Mouse (Mus musculus): Measurements from ENCODE around the gene Caprin1. TPM values are rescaled to one million over a fixed set of nuclear protein-coding genes. Genes with fewer than 3 reads are reported as not detected.
A peak's percentile ranks its signal among the peaks of the same experiment; 100 is the strongest.

The Caprin1 gene
- polyA plus RNA-seq, 1 experiment from 2014 or later, result 263 TPM

GRCm38 (mm10) chr2:103762492-103762891 lies 35.0 kb downstream of the Caprin1 start:
- H3K9me3 ChIP-seq (ENCODE audit: control insufficient read depth, low read length), result no peaks in the 10 kb centered on the region
- H3K4me2 ChIP-seq (ENCODE audit: low read length), result no peak overlapping the region; the same call in 1 of the 2 replicates
- no peak overlapping the region for H3K4me3 ChIP-seq (ENCODE audit: low read length)
- H3K9ac ChIP-seq (ENCODE audit: low read depth, low read length), result no peak overlapping the region
- H3K27me3 ChIP-seq (replicated peaks; ENCODE audit: control insufficient read depth, insufficient read depth, low read length), result no peaks in the 10 kb centered on the region
- H3K36me3 ChIP-seq (ENCODE audit: control insufficient read depth, insufficient read depth, low read length), result peaks cover 21% of the 10 kb centered on the region
- peaks cover 14% of the 10 kb centered on the region for H3K4me1 ChIP-seq (ENCODE audit: control insufficient read depth, insufficient read depth, low read depth, low read length)
- 68% methylated on average over 1 of the region's 1 CpGs for WGBS
- H3K27ac ChIP-seq (ENCODE audit: low read depth, low read length), result no peak overlapping the region
- ATAC-seq, result no peak

GRCm38 (mm10) chr2:103761993-103762392 lies 35.5 kb downstream of the Caprin1 start:
- Histone ChIP-seq H3K4me1 (ENCODE audit: control insufficient read depth, insufficient read depth, low read depth, low read length) (peaks cover 14% of the 10 kb centered on the region), H3K9me3 (ENCODE audit: control insufficient read depth, low read length) (no peaks in the 10 kb centered on the region), H3K4me2 (ENCODE audit: low read length) (peak overlapping the region; percentile 89), H3K4me3 (ENCODE audit: low read length) (peak overlapping the region; percentile 77; the same call in 1 of the 2 replicates), H3K36me3 (ENCODE audit: control insufficient read depth, insufficient read depth, low read length) (peaks cover 20% of the 10 kb centered on the region), H3K9ac (ENCODE audit: low read depth, low read length) (no peak overlapping the region), H3K27ac (ENCODE audit: low read depth, low read length) (no peak overlapping the region), H3K27me3 (replicated peaks; ENCODE audit: control insufficient read depth, insufficient read depth, low read length) (no peaks in the 10 kb centered on the region)
- WGBS, result 48% methylated on average over 4 of the region's 4 CpGs
- ATAC-seq, result no peak

- Histone ChIP-seq H3K4me1 (ENCODE audit: control insufficient read depth, insufficient read depth, low read depth, low read length) (peaks cover 14% of the 10 kb centered on the region), H3K36me3 (ENCODE audit: control insufficient read depth, insufficient read depth, low read length) (peaks cover 11% of the 10 kb centered on the region), H3K9ac (ENCODE audit: low read depth, low read length) (peak within 1 kb of the TSS; percentile 68), H3K9me3 (ENCODE audit: control insufficient read depth, low read length) (no peaks in the 10 kb centered on the region), H3K27ac (ENCODE audit: low read depth, low read length) (peak within 1 kb of the TSS; percentile 73), H3K4me2 (ENCODE audit: low read length) (peak within 1 kb of the TSS; percentile 89), H3K4me3 (ENCODE audit: low read length) (peak within 1 kb of the TSS; percentile 77), H3K27me3 (replicated peaks; ENCODE audit: control insufficient read depth, insufficient read depth, low read length) (no peaks in the 10 kb centered on the region)
- WGBS, result 1% methylated on average over 47 of the region's 47 CpGs
- ATAC-seq, result peak; percentile 98
Measured at GRCm38 (mm10) chr2:103760906-103761716, 36.3 kb downstream of the Caprin1 start, which contains the start of gene Nat10. Nat10 (minus strand) TSS chr2:103761270.

- Histone ChIP-seq H3K9me3 (ENCODE audit: control insufficient read depth, low read length) (no peaks in the 10 kb centered on the region), H3K9ac (ENCODE audit: low read depth, low read length) (peak overlapping the region; percentile 68), H3K27me3 (replicated peaks; ENCODE audit: control insufficient read depth, insufficient read depth, low read length) (no peaks in the 10 kb centered on the region), H3K36me3 (ENCODE audit: control insufficient read depth, insufficient read depth, low read length) (peaks cover 7% of the 10 kb centered on the region; the same call in 1 of the 2 replicates), H3K4me2 (ENCODE audit: low read length) (peak overlapping the region; percentile 84), H3K4me1 (ENCODE audit: control insufficient read depth, insufficient read depth, low read depth, low read length) (peaks cover 14% of the 10 kb centered on the region), H3K27ac (ENCODE audit: low read depth, low read length) (peak overlapping the region; percentile 73), H3K4me3 (ENCODE audit: low read length) (peak overlapping the region; percentile 77)
- peak; percentile 6; the same call in 1 of the 2 replicates for ATAC-seq
- WGBS, result under 1% methylated on average over 12 of the region's 12 CpGs
Measured at GRCm38 (mm10) chr2:103760421-103760820, 37.0 kb downstream of the Caprin1 start.

- Histone ChIP-seq H3K27me3 (replicated peaks; ENCODE audit: control insufficient read depth, insufficient read depth, low read length) (no peaks in the 10 kb centered on the region), H3K9me3 (ENCODE audit: control insufficient read depth, low read length) (no peaks in the 10 kb centered on the region), H3K9ac (ENCODE audit: low read depth, low read length) (no peak overlapping the region), H3K4me1 (ENCODE audit: control insufficient read depth, insufficient read depth, low read depth, low read length) (peaks cover 7% of the 10 kb centered on the region), H3K36me3 (ENCODE audit: control insufficient read depth, insufficient read depth, low read length) (peaks cover 23% of the 10 kb centered on the region), H3K4me3 (ENCODE audit: low read length) (no peak overlapping the region), H3K4me2 (ENCODE audit: low read length) (no peak overlapping the region), H3K27ac (ENCODE audit: low read depth, low read length) (no peak overlapping the region)
- 93% methylated on average over 9 of the region's 9 CpGs for WGBS
- ATAC-seq, result no peak
Measured at GRCm38 (mm10) chr2:103755458-103756085, 41.9 kb downstream of the Caprin1 start.

- Histone ChIP-seq H3K9me3 (ENCODE audit: control insufficient read depth, low read length) (no peaks in the 10 kb centered on the region), H3K27ac (ENCODE audit: low read depth, low read length) (no peak overlapping the region), H3K4me3 (ENCODE audit: low read length) (no peak overlapping the region), H3K4me1 (ENCODE audit: control insufficient read depth, insufficient read depth, low read depth, low read length) (peaks cover 2% of the 10 kb centered on the region), H3K27me3 (replicated peaks; ENCODE audit: control insufficient read depth, insufficient read depth, low read length) (no peaks in the 10 kb centered on the region), H3K4me2 (ENCODE audit: low read length) (no peak overlapping the region), H3K36me3 (ENCODE audit: control insufficient read depth, insufficient read depth, low read length) (peaks cover 33% of the 10 kb centered on the region), H3K9ac (ENCODE audit: low read depth, low read length) (no peak overlapping the region)
- ATAC-seq, result no peak
- 93% methylated on average over 3 of the region's 3 CpGs for WGBS
Measured at GRCm38 (mm10) chr2:103754614-103755013, 42.8 kb downstream of the Caprin1 start.

GRCm38 (mm10) chr2:103751771-103752170 lies 45.7 kb downstream of the Caprin1 start:
- H3K27me3 ChIP-seq (replicated peaks; ENCODE audit: control insufficient read depth, insufficient read depth, low read length), result no peaks in the 10 kb centered on the region
- no peak overlapping the region for H3K4me3 ChIP-seq (ENCODE audit: low read length)
- H3K9me3 ChIP-seq (ENCODE audit: control insufficient read depth, low read length), result no peaks in the 10 kb centered on the region
- no peak for ATAC-seq
- H3K9ac ChIP-seq (ENCODE audit: low read depth, low read length), result no peak overlapping the region
- H3K27ac ChIP-seq (ENCODE audit: low read depth, low read length), result no peak overlapping the region
- H3K36me3 ChIP-seq (ENCODE audit: control insufficient read depth, insufficient read depth, low read length), result peaks cover 43% of the 10 kb centered on the region
- 93% methylated on average over 6 of the region's 6 CpGs for WGBS
- H3K4me1 ChIP-seq (ENCODE audit: control insufficient read depth, insufficient read depth, low read depth, low read length), result no peaks in the 10 kb centered on the region
- H3K4me2 ChIP-seq (ENCODE audit: low read length), result no peak overlapping the region

GRCm38 (mm10) chr2:103749091-103749490 lies 48.4 kb downstream of the Caprin1 start:
- no peak overlapping the region for H3K9ac ChIP-seq (ENCODE audit: low read depth, low read length)
- ATAC-seq, result no peak
- H3K36me3 ChIP-seq (ENCODE audit: control insufficient read depth, insufficient read depth, low read length), result peaks cover 42% of the 10 kb centered on the region
- H3K27me3 ChIP-seq (replicated peaks; ENCODE audit: control insufficient read depth, insufficient read depth, low read length), result no peaks in the 10 kb centered on the region
- WGBS, result 89% methylated on average over 3 of the region's 3 CpGs
- H3K9me3 ChIP-seq (ENCODE audit: control insufficient read depth, low read length), result no peaks in the 10 kb centered on the region
- no peak overlapping the region for H3K27ac ChIP-seq (ENCODE audit: low read depth, low read length)
- no peak overlapping the region for H3K4me3 ChIP-seq (ENCODE audit: low read length)
- no peak overlapping the region for H3K4me2 ChIP-seq (ENCODE audit: low read length)
- H3K4me1 ChIP-seq (ENCODE audit: control insufficient read depth, insufficient read depth, low read depth, low read length), result no peaks in the 10 kb centered on the region

- WGBS, result 95% methylated on average over 9 of the region's 9 CpGs
- Histone ChIP-seq H3K4me3 (ENCODE audit: low read length) (no peak overlapping the region), H3K9me3 (ENCODE audit: control insufficient read depth, low read length) (no peaks in the 10 kb centered on the region), H3K9ac (ENCODE audit: low read depth, low read length) (no peak overlapping the region), H3K27ac (ENCODE audit: low read depth, low read length) (no peak overlapping the region), H3K4me2 (ENCODE audit: low read length) (no peak overlapping the region), H3K4me1 (ENCODE audit: control insufficient read depth, insufficient read depth, low read depth, low read length) (no peaks in the 10 kb centered on the region), H3K36me3 (ENCODE audit: control insufficient read depth, insufficient read depth, low read length) (peaks cover 34% of the 10 kb centered on the region), H3K27me3 (replicated peaks; ENCODE audit: control insufficient read depth, insufficient read depth, low read length) (no peaks in the 10 kb centered on the region)
- no peak for ATAC-seq
Measured at GRCm38 (mm10) chr2:103747891-103748290, 49.6 kb downstream of the Caprin1 start.

Data from hindbrain, embryonic 16.5 days (tissue).